Mouse (Mus musculus): ENCODE measurements around the gene Fam186b.

Gene Fam186b

GRCm38 (mm10) chr15:99222794-99223584 lies 72.7 kb downstream of the Fam186b start:
- DNase-seq = no peak

- DNase-seq = no peak
These were observed 74.3 kb downstream of the Fam186b start for GRCm38 (mm10) chr15:99221315-99221952.

Data from thymus, postnatal 25 days (tissue).